Mouse (Mus musculus): ENCODE data around the gene Slc45a2. TPM values are rescaled to one million over a fixed set of nuclear protein-coding genes. Genes with fewer than 3 reads are reported as not detected.

Slc45a2 gene
- total RNA-seq, 2 experiments from 2014 or later = not detected

- no peak for DNase-seq
Observed at GRCm38 (mm10) chr15:11004646-11005045, 4.1 kb downstream of the Slc45a2 start.

- DNase-seq = no peak
Observed at GRCm38 (mm10) chr15:11008756-11009155, 8.2 kb downstream of the Slc45a2 start.

- DNase-seq = no peak
Observed at GRCm38 (mm10) chr15:11010976-11011548, 10.5 kb downstream of the Slc45a2 start.

GRCm38 (mm10) chr15:11014931-11015330 lies 14.4 kb downstream of the Slc45a2 start:
- no peak for DNase-seq

- no peak for DNase-seq
Observed at GRCm38 (mm10) chr15:11026801-11027561, 26.5 kb downstream of the Slc45a2 start.

- DNase-seq = no peak
Observed at GRCm38 (mm10) chr15:11030188-11030587, 29.7 kb downstream of the Slc45a2 start.

GRCm38 (mm10) chr15:11035947-11036474 lies 35.5 kb downstream of the Slc45a2 start:
- DNase-seq = peak in 1 of 2 experiments; percentile 4

- DNase-seq = peak in 1 of 2 experiments; percentile 2
Observed at GRCm38 (mm10) chr15:11036535-11037375, 36.2 kb downstream of the Slc45a2 start.

- DNase-seq = no peak
Observed at GRCm38 (mm10) chr15:11037376-11037695, 36.8 kb downstream of the Slc45a2 start.

- DNase-seq = no peak
Observed at GRCm38 (mm10) chr15:11037711-11038110, 37.2 kb downstream of the Slc45a2 start, which contains the start of gene Rxfp3. Rxfp3 (minus strand) TSS chr15:11037991.

GRCm38 (mm10) chr15:11038476-11038875 lies 38.0 kb downstream of the Slc45a2 start:
- DNase-seq = peak; percentile 4 to 41

GRCm38 (mm10) chr15:11040067-11040466 lies 39.5 kb downstream of the Slc45a2 start:
- no peak for DNase-seq

GRCm38 (mm10) chr15:11041229-11041628 lies 40.7 kb downstream of the Slc45a2 start:
- no peak for DNase-seq

- DNase-seq = no peak
Observed at GRCm38 (mm10) chr15:11042828-11043227, 42.3 kb downstream of the Slc45a2 start.

GRCm38 (mm10) chr15:11053678-11054439 lies 53.3 kb downstream of the Slc45a2 start:
- no peak for DNase-seq

- DNase-seq = no peak
Observed at GRCm38 (mm10) chr15:11054440-11055080, 54.0 kb downstream of the Slc45a2 start.

GRCm38 (mm10) chr15:11062903-11063302 lies 62.4 kb downstream of the Slc45a2 start:
- no peak for DNase-seq

GRCm38 (mm10) chr15:11064160-11064557 lies 63.6 kb downstream of the Slc45a2 start:
- DNase-seq = no peak

GRCm38 (mm10) chr15:11064558-11065411 lies 64.3 kb downstream of the Slc45a2 start, which contains the start of gene Adamts12:
Adamts12 (plus strand) TSS chr15:11064790.
- DNase-seq = no peak

GRCm38 (mm10) chr15:11065528-11066171 lies 65.1 kb downstream of the Slc45a2 start:
- no peak for DNase-seq

Measured in layer of hippocampus, postnatal 36 days (tissue).